Mouse (Mus musculus): ENCODE measurements at regions not wholly inside any gene's neighbourhood (a gene's known extent, or its start where the extent isn't known, plus 50 kb on each side); places are given as distances from the start of the nearest gene placed in this dataset.
A peak's percentile ranks its signal among the peaks of the same experiment; 100 is the strongest.

- no peak for ATAC-seq (replicated peaks; ENCODE audit: low FRiP score, low TSS enrichment, low read depth)
Observed at GRCm38 (mm10) chr14:104871203-104871602, 305.9 kb downstream of the Rbm26 start.

GRCm38 (mm10) chr14:104867540-104867939, 309.6 kb downstream of the Rbm26 start:
- WGBS, result 74% methylated on average over 6 of the region's 6 CpGs
- Histone ChIP-seq H3K27ac (ENCODE audit: low read depth) (no peak overlapping the region), H3K4me3 (ENCODE audit: low read depth, low read length) (no peak overlapping the region), H3K27me3 (replicated peaks; ENCODE audit: control insufficient read depth, insufficient read depth, low read length) (no peaks in the 10 kb centered on the region), H3K36me3 (ENCODE audit: control insufficient read depth, insufficient read depth, low read length) (no peaks in the 10 kb centered on the region), H3K9ac (ENCODE audit: low read length) (no peak overlapping the region), H3K4me2 (ENCODE audit: low read length) (no peak overlapping the region), H3K4me1 (replicated peaks; ENCODE audit: control insufficient read depth, insufficient read depth, low read length) (no peaks in the 10 kb centered on the region), H3K9me3 (ENCODE audit: control insufficient read depth, low read length) (no peaks in the 10 kb centered on the region)
- ATAC-seq (replicated peaks; ENCODE audit: low FRiP score, low TSS enrichment, low read depth) (no peak), DNase-seq (ENCODE audit: low spot score) (no peak)

More at GRCm38 (mm10) chr14:104871203-104871602, 305.9 kb downstream of the Rbm26 start:
- H3K4me1 ChIP-seq (replicated peaks; ENCODE audit: control insufficient read depth, insufficient read depth, low read length), result no peaks in the 10 kb centered on the region
- no peaks in the 10 kb centered on the region for H3K36me3 ChIP-seq (ENCODE audit: control insufficient read depth, insufficient read depth, low read length)
- 64% methylated on average over 3 of the region's 3 CpGs for WGBS
- H3K27ac ChIP-seq (ENCODE audit: low read depth), result no peak overlapping the region
- H3K4me3 ChIP-seq (ENCODE audit: low read depth, low read length), result no peak overlapping the region
- no peaks in the 10 kb centered on the region for H3K27me3 ChIP-seq (replicated peaks; ENCODE audit: control insufficient read depth, insufficient read depth, low read length)
- H3K9me3 ChIP-seq (ENCODE audit: control insufficient read depth, low read length), result no peaks in the 10 kb centered on the region
- DNase-seq (ENCODE audit: low spot score), result no peak
- no peak overlapping the region for H3K4me2 ChIP-seq (ENCODE audit: low read length)
- H3K9ac ChIP-seq (ENCODE audit: low read length), result no peak overlapping the region

- no peak for ATAC-seq (replicated peaks; ENCODE audit: low FRiP score, low TSS enrichment, low read depth)
- WGBS, result 77% methylated on average over 9 of the region's 9 CpGs
- no peak overlapping the region for H3K9ac ChIP-seq (ENCODE audit: low read length)
- H3K4me3 ChIP-seq (ENCODE audit: low read depth, low read length), result no peak overlapping the region
- no peak overlapping the region for H3K4me2 ChIP-seq (ENCODE audit: low read length)
- no peak for DNase-seq (ENCODE audit: low spot score)
- no peaks in the 10 kb centered on the region for H3K9me3 ChIP-seq (ENCODE audit: control insufficient read depth, low read length)
- H3K36me3 ChIP-seq (ENCODE audit: control insufficient read depth, insufficient read depth, low read length), result no peaks in the 10 kb centered on the region
- no peaks in the 10 kb centered on the region for H3K4me1 ChIP-seq (replicated peaks; ENCODE audit: control insufficient read depth, insufficient read depth, low read length)
- H3K27ac ChIP-seq (ENCODE audit: low read depth), result no peak overlapping the region
- H3K27me3 ChIP-seq (replicated peaks; ENCODE audit: control insufficient read depth, insufficient read depth, low read length), result no peaks in the 10 kb centered on the region
Observed at GRCm38 (mm10) chr14:104863881-104864280, 313.2 kb downstream of the Rbm26 start.

GRCm38 (mm10) chr14:104855913-104856312, 321.2 kb downstream of the Rbm26 start:
- no peaks in the 10 kb centered on the region for H3K4me1 ChIP-seq (replicated peaks; ENCODE audit: control insufficient read depth, insufficient read depth, low read length)
- ATAC-seq (replicated peaks; ENCODE audit: low FRiP score, low TSS enrichment, low read depth) (peak; percentile 62; the same call in 1 of the 2 replicates), DNase-seq (ENCODE audit: low spot score) (no peak)
- 39% methylated on average over 1 of the region's 1 CpGs for WGBS
- no peaks in the 10 kb centered on the region for H3K9me3 ChIP-seq (ENCODE audit: control insufficient read depth, low read length)
- no peaks in the 10 kb centered on the region for H3K27me3 ChIP-seq (replicated peaks; ENCODE audit: control insufficient read depth, insufficient read depth, low read length)
- H3K36me3 ChIP-seq (ENCODE audit: control insufficient read depth, insufficient read depth, low read length), result no peaks in the 10 kb centered on the region
- H3K4me3 ChIP-seq (ENCODE audit: low read depth, low read length), result no peak overlapping the region
- H3K4me2 ChIP-seq (ENCODE audit: low read length), result no peak overlapping the region
- no peak overlapping the region for H3K9ac ChIP-seq (ENCODE audit: low read length)
- H3K27ac ChIP-seq (ENCODE audit: low read depth), result no peak overlapping the region

- Histone ChIP-seq H3K9ac (ENCODE audit: low read length) (no peak overlapping the region), H3K4me2 (ENCODE audit: low read length) (no peak overlapping the region), H3K4me3 (ENCODE audit: low read depth, low read length) (no peak overlapping the region), H3K9me3 (ENCODE audit: control insufficient read depth, low read length) (no peaks in the 10 kb centered on the region), H3K36me3 (ENCODE audit: control insufficient read depth, insufficient read depth, low read length) (no peaks in the 10 kb centered on the region), H3K27ac (ENCODE audit: low read depth) (no peak overlapping the region), H3K4me1 (replicated peaks; ENCODE audit: control insufficient read depth, insufficient read depth, low read length) (no peaks in the 10 kb centered on the region), H3K27me3 (replicated peaks; ENCODE audit: control insufficient read depth, insufficient read depth, low read length) (no peaks in the 10 kb centered on the region)
- ATAC-seq (replicated peaks; ENCODE audit: low FRiP score, low TSS enrichment, low read depth) (no peak), DNase-seq (ENCODE audit: low spot score) (no peak)
- WGBS, result 93% methylated on average over 4 of the region's 4 CpGs
Observed at GRCm38 (mm10) chr14:104849274-104849673, 326.8 kb upstream of the Rnf219 start.

GRCm38 (mm10) chr14:104827404-104827803, 305.0 kb upstream of the Rnf219 start:
- ATAC-seq (replicated peaks; ENCODE audit: low FRiP score, low TSS enrichment, low read depth) (no peak), DNase-seq (ENCODE audit: low spot score) (no peak)
- H3K4me3 ChIP-seq (ENCODE audit: low read depth, low read length), result no peak overlapping the region
- H3K36me3 ChIP-seq (ENCODE audit: control insufficient read depth, insufficient read depth, low read length), result no peaks in the 10 kb centered on the region
- no peaks in the 10 kb centered on the region for H3K9me3 ChIP-seq (ENCODE audit: control insufficient read depth, low read length)
- H3K4me1 ChIP-seq (replicated peaks; ENCODE audit: control insufficient read depth, insufficient read depth, low read length), result no peaks in the 10 kb centered on the region
- H3K27ac ChIP-seq (ENCODE audit: low read depth), result no peak overlapping the region
- H3K9ac ChIP-seq (ENCODE audit: low read length), result no peak overlapping the region
- no peak overlapping the region for H3K4me2 ChIP-seq (ENCODE audit: low read length)
- 79% methylated on average over 4 of the region's 4 CpGs for WGBS
- H3K27me3 ChIP-seq (replicated peaks; ENCODE audit: control insufficient read depth, insufficient read depth, low read length), result no peaks in the 10 kb centered on the region

GRCm38 (mm10) chr14:104824926-104825325, 302.5 kb upstream of the Rnf219 start:
- Histone ChIP-seq H3K27me3 (replicated peaks; ENCODE audit: control insufficient read depth, insufficient read depth, low read length) (no peaks in the 10 kb centered on the region), H3K4me1 (replicated peaks; ENCODE audit: control insufficient read depth, insufficient read depth, low read length) (no peaks in the 10 kb centered on the region), H3K4me3 (ENCODE audit: low read depth, low read length) (no peak overlapping the region), H3K9me3 (ENCODE audit: control insufficient read depth, low read length) (no peaks in the 10 kb centered on the region), H3K4me2 (ENCODE audit: low read length) (no peak overlapping the region), H3K36me3 (ENCODE audit: control insufficient read depth, insufficient read depth, low read length) (no peaks in the 10 kb centered on the region), H3K9ac (ENCODE audit: low read length) (no peak overlapping the region), H3K27ac (ENCODE audit: low read depth) (no peak overlapping the region)
- no peak for DNase-seq (ENCODE audit: low spot score)
- 62% methylated on average over 1 of the region's 1 CpGs for WGBS
- ATAC-seq (replicated peaks; ENCODE audit: low FRiP score, low TSS enrichment, low read depth), result no peak

GRCm38 (mm10) chr14:104824224-104824623, 301.8 kb upstream of the Rnf219 start:
- H3K4me2 ChIP-seq (ENCODE audit: low read length), result no peak overlapping the region
- H3K27ac ChIP-seq (ENCODE audit: low read depth), result no peak overlapping the region
- WGBS, result 71% methylated on average over 1 of the region's 1 CpGs
- H3K9ac ChIP-seq (ENCODE audit: low read length), result no peak overlapping the region
- ATAC-seq (replicated peaks; ENCODE audit: low FRiP score, low TSS enrichment, low read depth) (no peak), DNase-seq (ENCODE audit: low spot score) (no peak)
- no peaks in the 10 kb centered on the region for H3K36me3 ChIP-seq (ENCODE audit: control insufficient read depth, insufficient read depth, low read length)
- H3K4me3 ChIP-seq (ENCODE audit: low read depth, low read length), result no peak overlapping the region
- H3K9me3 ChIP-seq (ENCODE audit: control insufficient read depth, low read length), result no peaks in the 10 kb centered on the region
- no peaks in the 10 kb centered on the region for H3K27me3 ChIP-seq (replicated peaks; ENCODE audit: control insufficient read depth, insufficient read depth, low read length)
- H3K4me1 ChIP-seq (replicated peaks; ENCODE audit: control insufficient read depth, insufficient read depth, low read length), result no peaks in the 10 kb centered on the region

GRCm38 (mm10) chr14:104821903-104822573, 299.6 kb upstream of the Rnf219 start:
- ATAC-seq (replicated peaks; ENCODE audit: low FRiP score, low TSS enrichment, low read depth) (no peak), DNase-seq (ENCODE audit: low spot score) (no peak)
- H3K27ac ChIP-seq (ENCODE audit: low read depth), result no peak overlapping the region
- H3K4me3 ChIP-seq (ENCODE audit: low read depth, low read length), result no peak overlapping the region
- H3K9ac ChIP-seq (ENCODE audit: low read length), result no peak overlapping the region
- H3K36me3 ChIP-seq (ENCODE audit: control insufficient read depth, insufficient read depth, low read length), result no peaks in the 10 kb centered on the region
- no peaks in the 10 kb centered on the region for H3K27me3 ChIP-seq (replicated peaks; ENCODE audit: control insufficient read depth, insufficient read depth, low read length)
- 80% methylated on average over 11 of the region's 11 CpGs for WGBS
- no peaks in the 10 kb centered on the region for H3K9me3 ChIP-seq (ENCODE audit: control insufficient read depth, low read length)
- H3K4me1 ChIP-seq (replicated peaks; ENCODE audit: control insufficient read depth, insufficient read depth, low read length), result no peaks in the 10 kb centered on the region
- H3K4me2 ChIP-seq (ENCODE audit: low read length), result no peak overlapping the region

Data from intestine, embryonic 14.5 days (tissue).